In genomic region chr15:87623966-87624609, GRCm38 (mm10) we compare ENCODE assay signal across 8 mouse cellular contexts.
A peak's percentile ranks its signal among the peaks of the same experiment; 100 is the strongest.
DNase-seq lines count a peak whose midpoint lies in the region; ATAC-seq and TF ChIP-seq lines count a peak whose summit lies in the region.

No protein-coding gene starts in this region.

- no peaks in the 10 kb centered on the region for H3K9me3 ChIP-seq in embryonic facial prominence, embryonic 11.5 days (replicated peaks; ENCODE audit: control insufficient read depth, low read length)
- H3K9me3 ChIP-seq in intestine, postnatal 0 days (ENCODE audit: control insufficient read depth): no peaks in the 10 kb centered on the region

- peak overlapping the region; percentile 28; the same call in 1 of the 2 replicates for H3K27ac ChIP-seq in embryonic facial prominence, embryonic 11.5 days (replicated peaks; ENCODE audit: low read depth, low read length)
- no peak overlapping the region; the same call in 1 of the 2 replicates for H3K27ac ChIP-seq in intestine, postnatal 0 days (ENCODE audit: low read depth, low read length)

- DNase-seq in adrenal gland, postnatal 14 days: peak; percentile 94
- peak; percentile 93 for DNase-seq in embryonic facial prominence, embryonic 11.5 days (ENCODE audit: low spot score)
- DNase-seq in heart, adult 11 months: peak; percentile 98
- DNase-seq in left cerebral cortex, postnatal 14 days (ENCODE audit: low spot score in 2 of 2): peak; percentile 90
- DNase-seq in mesoderm, embryonic 11.5 days (ENCODE audit: low read depth, low spot score): peak; percentile 89
- peak; percentile 92 for DNase-seq in right cerebral cortex, postnatal 4 days

- H3K4me3 ChIP-seq in embryonic facial prominence, embryonic 11.5 days (ENCODE audit: low read depth, low read length): peak overlapping the region; percentile 65
- peak overlapping the region; percentile 59 for H3K4me3 ChIP-seq in intestine, postnatal 0 days (ENCODE audit: low read depth, low read length)

- WGBS in embryonic facial prominence, embryonic 11.5 days: under 1% methylated on average over 67 of the region's 86 CpGs
- under 1% methylated on average over 74 of the region's 86 CpGs for WGBS in intestine, postnatal 0 days

- no peaks in the 10 kb centered on the region for H3K36me3 ChIP-seq in embryonic facial prominence, embryonic 11.5 days (replicated peaks; ENCODE audit: control insufficient read depth, insufficient read depth, low read depth, low read length)
- H3K36me3 ChIP-seq in intestine, postnatal 0 days (ENCODE audit: control insufficient read depth, insufficient read depth): no peaks in the 10 kb centered on the region

- no peaks in the 10 kb centered on the region; the same call in 1 of the 2 replicates for H3K4me1 ChIP-seq in embryonic facial prominence, embryonic 11.5 days (ENCODE audit: control insufficient read depth, insufficient read depth, low read length)
- H3K4me1 ChIP-seq in intestine, postnatal 0 days (replicated peaks; ENCODE audit: control insufficient read depth, insufficient read depth, low read length): no peaks in the 10 kb centered on the region

- intact Hi-C loops in left cerebral cortex, postnatal 14 days (cut with DNase I): loop anchor here (2.0 to 10.0 kb wide), 5 partner anchors 77 to 851 kb away; no protein-coding TSS in a partner anchor

- H3K9ac ChIP-seq in embryonic facial prominence, embryonic 11.5 days (replicated peaks; ENCODE audit: low read length): peak overlapping the region; percentile 77
- peak overlapping the region; percentile 50 for H3K9ac ChIP-seq in intestine, postnatal 0 days (ENCODE audit: low read depth, low read length)

- ATAC-seq in embryonic facial prominence, embryonic 11.5 days (replicated peaks; ENCODE audit: insufficient number of reproducible peaks, low FRiP score, low TSS enrichment, low read depth): peak; percentile 82
- ATAC-seq in intestine, postnatal 0 days: peak; percentile 84
- no peak for ATAC-seq in activated CD4-positive, CD25-positive, alpha-beta regulatory T cell, adult 4 months

- H3K27me3 ChIP-seq in embryonic facial prominence, embryonic 11.5 days (ENCODE audit: control insufficient read depth, insufficient read depth, low read length): no peaks in the 10 kb centered on the region
- H3K27me3 ChIP-seq in intestine, postnatal 0 days (replicated peaks; ENCODE audit: control insufficient read depth, insufficient read depth, low read length): peaks cover 52% of the 10 kb centered on the region

- peak; percentile 84 for TF ChIP-seq CTCF in intestine, postnatal 0 days (IDR thresholded peaks at IDR 0.05; ENCODE audit: low read depth)

- H3K4me2 ChIP-seq in embryonic facial prominence, embryonic 11.5 days (ENCODE audit: low read depth, low read length): peak overlapping the region; percentile 98
- H3K4me2 ChIP-seq in intestine, postnatal 0 days (replicated peaks; ENCODE audit: low read depth): peak overlapping the region; percentile 91
